Mouse (Mus musculus): ENCODE measurements at regions not wholly inside any gene's neighbourhood (a gene's known extent, or its start where the extent isn't known, plus 50 kb on each side); places are given as distances from the start of the nearest gene placed in this dataset.
A peak's percentile ranks its signal among the peaks of the same experiment; 100 is the strongest.

DNA sequence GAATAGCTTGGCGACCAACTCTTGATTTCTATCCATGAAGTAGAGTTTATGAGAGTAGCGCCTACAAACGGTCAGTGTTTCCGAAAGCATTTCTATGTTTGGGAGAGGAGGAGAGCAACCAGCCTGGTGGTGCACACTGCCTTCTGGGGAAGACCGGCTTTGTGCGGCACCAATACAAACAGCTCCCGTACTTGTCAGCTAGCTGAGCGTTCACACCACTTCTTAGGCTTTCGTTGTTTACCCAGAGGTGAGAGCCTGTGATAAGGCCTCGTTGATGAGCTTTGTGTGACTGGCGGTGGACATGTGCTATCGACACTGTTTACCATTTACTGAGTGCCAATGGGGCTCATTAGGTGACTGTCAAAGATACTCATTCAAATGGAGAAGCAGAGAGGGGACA, 162.0 kb downstream of the Chic2 start:
- TF ChIP-seq POLR2A (IDR thresholded peaks at IDR 0.05; ENCODE audit: borderline replicate concordance, extremely low read depth, insufficient read depth, insufficient read length, poor library complexity, severe bottlenecking): no peak
- TF ChIP-seq CTCF (IDR thresholded peaks at IDR 0.05; ENCODE audit: borderline replicate concordance, extremely low read depth, insufficient read depth, insufficient read length): no peak
- no peak for DNase-seq (ENCODE audit: low read depth)

- no peak for DNase-seq (ENCODE audit: low read depth)
- TF ChIP-seq POLR2A (IDR thresholded peaks at IDR 0.05; ENCODE audit: borderline replicate concordance, extremely low read depth, insufficient read depth, insufficient read length, poor library complexity, severe bottlenecking): no peak
- no peak for TF ChIP-seq CTCF (IDR thresholded peaks at IDR 0.05; ENCODE audit: borderline replicate concordance, extremely low read depth, insufficient read depth, insufficient read length)
Measured at GRCm38 (mm10) chr5:74880669-74881226, 163.8 kb downstream of the Chic2 start.

GRCm38 (mm10) chr5:74880048-74880437, 164.5 kb downstream of the Chic2 start:
- no peak for DNase-seq (ENCODE audit: low read depth)
- TF ChIP-seq POLR2A (IDR thresholded peaks at IDR 0.05; ENCODE audit: borderline replicate concordance, extremely low read depth, insufficient read depth, insufficient read length, poor library complexity, severe bottlenecking) (no peak), CTCF (IDR thresholded peaks at IDR 0.05; ENCODE audit: borderline replicate concordance, extremely low read depth, insufficient read depth, insufficient read length) (no peak)

- TF ChIP-seq CTCF (IDR thresholded peaks at IDR 0.05; ENCODE audit: borderline replicate concordance, extremely low read depth, insufficient read depth, insufficient read length) (no peak), POLR2A (IDR thresholded peaks at IDR 0.05; ENCODE audit: borderline replicate concordance, extremely low read depth, insufficient read depth, insufficient read length, poor library complexity, severe bottlenecking) (no peak)
- peak; percentile 33 for DNase-seq (ENCODE audit: low read depth)
Measured at GRCm38 (mm10) chr5:74879098-74880047, 165.2 kb downstream of the Chic2 start.

DNA sequence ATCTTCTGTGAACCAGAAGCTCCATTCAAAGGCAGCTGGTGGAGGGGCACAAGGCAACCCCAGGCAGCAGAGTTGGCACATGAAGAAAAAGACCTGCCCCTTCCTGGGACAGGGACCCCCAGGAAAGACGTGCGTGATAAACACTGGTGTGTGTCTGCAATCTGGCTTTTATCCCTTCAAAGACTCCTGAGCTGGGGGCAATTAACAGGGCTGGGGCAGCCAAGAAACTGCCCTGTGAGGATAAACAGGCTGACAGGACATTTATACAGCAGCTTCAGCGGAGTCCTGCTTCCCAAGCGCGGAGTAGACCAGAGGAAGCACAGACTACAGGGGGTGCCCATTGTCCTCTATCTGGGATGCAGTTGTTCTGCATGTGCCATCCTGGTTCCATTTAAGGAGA, 167.0 kb downstream of the Chic2 start:
- TF ChIP-seq CTCF (IDR thresholded peaks at IDR 0.05; ENCODE audit: borderline replicate concordance, extremely low read depth, insufficient read depth, insufficient read length): no peak
- TF ChIP-seq POLR2A (IDR thresholded peaks at IDR 0.05; ENCODE audit: borderline replicate concordance, extremely low read depth, insufficient read depth, insufficient read length, poor library complexity, severe bottlenecking): no peak
- peak; percentile 55 for DNase-seq (ENCODE audit: low read depth)

DNA sequence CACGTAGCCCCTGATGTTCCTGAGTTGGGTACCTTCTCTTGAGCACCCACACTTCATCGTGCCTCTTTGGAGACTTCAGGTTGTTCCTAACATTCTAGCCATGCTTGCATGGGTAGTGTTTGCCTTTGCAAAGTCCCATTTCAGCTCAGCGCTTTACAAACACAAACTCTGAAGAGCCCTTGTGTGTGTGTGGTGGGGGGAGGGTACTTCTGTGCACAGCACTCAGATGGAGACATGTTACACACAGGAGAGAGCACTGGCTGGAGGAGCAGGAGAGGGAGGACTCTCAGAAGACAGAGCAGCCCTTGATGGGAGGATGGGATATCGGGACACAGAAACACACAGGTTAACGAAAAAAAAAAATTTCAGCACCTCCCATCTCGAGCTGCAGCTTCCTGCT, 167.4 kb downstream of the Chic2 start:
- DNase-seq (ENCODE audit: low read depth): no peak
- TF ChIP-seq POLR2A (IDR thresholded peaks at IDR 0.05; ENCODE audit: borderline replicate concordance, extremely low read depth, insufficient read depth, insufficient read length, poor library complexity, severe bottlenecking): no peak
- no peak for TF ChIP-seq CTCF (IDR thresholded peaks at IDR 0.05; ENCODE audit: borderline replicate concordance, extremely low read depth, insufficient read depth, insufficient read length)

DNA sequence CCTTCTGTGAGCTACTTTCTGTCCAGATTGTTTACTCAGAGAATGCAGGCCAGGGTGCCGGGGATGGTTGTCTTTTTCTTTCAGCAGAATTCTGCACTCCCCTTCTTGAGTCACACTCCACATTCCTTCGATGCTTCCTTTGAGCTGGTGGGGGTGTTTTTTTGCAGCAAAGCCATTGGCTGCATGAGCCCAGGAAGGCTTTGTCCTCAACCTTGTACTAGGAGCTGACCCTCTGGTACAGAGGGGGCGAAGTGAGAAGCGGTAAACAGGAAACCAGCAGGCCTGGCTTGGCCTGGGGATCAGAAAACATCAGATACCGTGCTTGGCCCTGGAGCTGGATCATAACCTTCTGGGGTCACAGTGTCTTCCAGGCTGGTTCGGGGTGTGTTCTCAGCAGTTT, 169.9 kb downstream of the Chic2 start:
- no peak for TF ChIP-seq CTCF (IDR thresholded peaks at IDR 0.05; ENCODE audit: borderline replicate concordance, extremely low read depth, insufficient read depth, insufficient read length)
- TF ChIP-seq POLR2A (IDR thresholded peaks at IDR 0.05; ENCODE audit: borderline replicate concordance, extremely low read depth, insufficient read depth, insufficient read length, poor library complexity, severe bottlenecking): no peak
- DNase-seq (ENCODE audit: low read depth): no peak

- no peak for DNase-seq (ENCODE audit: low read depth)
- no peak for TF ChIP-seq CTCF (IDR thresholded peaks at IDR 0.05; ENCODE audit: borderline replicate concordance, extremely low read depth, insufficient read depth, insufficient read length)
- no peak for TF ChIP-seq POLR2A (IDR thresholded peaks at IDR 0.05; ENCODE audit: borderline replicate concordance, extremely low read depth, insufficient read depth, insufficient read length, poor library complexity, severe bottlenecking)
Measured at GRCm38 (mm10) chr5:74870615-74871014, 167.9 kb upstream of the Lnx1 start.

DNA sequence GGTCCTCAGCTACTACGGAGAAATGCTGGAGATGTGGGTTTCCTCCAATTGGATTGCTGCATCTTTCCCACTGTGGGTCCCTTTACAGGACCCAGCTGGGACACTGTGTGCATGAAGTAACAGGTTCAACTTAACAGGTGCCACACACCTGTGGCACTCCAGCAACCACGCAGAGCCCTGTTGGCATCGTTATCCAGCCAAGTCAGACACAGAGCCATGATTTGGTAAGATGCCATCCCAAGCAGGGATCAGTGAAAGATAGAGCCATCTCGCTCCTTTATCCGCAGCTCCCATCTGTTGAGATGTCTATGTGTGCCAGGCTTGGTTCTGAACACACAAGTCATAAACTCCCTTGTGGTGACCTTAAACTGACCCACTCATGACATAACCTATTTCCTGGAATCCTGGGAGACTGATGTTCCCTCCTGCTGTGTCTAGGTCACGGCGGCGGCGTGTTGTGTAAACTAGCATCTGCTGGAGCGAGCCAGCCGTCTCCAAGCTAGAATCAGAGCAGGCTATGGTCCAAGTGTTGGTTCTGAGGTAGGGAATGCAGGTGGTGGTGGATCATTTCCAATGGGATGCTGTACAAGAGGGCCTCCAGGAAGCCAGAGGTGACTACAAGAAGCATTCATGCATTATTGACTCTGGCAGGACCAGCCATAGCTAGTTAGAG, 164.5 kb upstream of the Lnx1 start:
- no peak for TF ChIP-seq POLR2A (IDR thresholded peaks at IDR 0.05; ENCODE audit: borderline replicate concordance, extremely low read depth, insufficient read depth, insufficient read length, poor library complexity, severe bottlenecking)
- no peak for TF ChIP-seq CTCF (IDR thresholded peaks at IDR 0.05; ENCODE audit: borderline replicate concordance, extremely low read depth, insufficient read depth, insufficient read length)
- no peak for DNase-seq (ENCODE audit: low read depth)

DNA sequence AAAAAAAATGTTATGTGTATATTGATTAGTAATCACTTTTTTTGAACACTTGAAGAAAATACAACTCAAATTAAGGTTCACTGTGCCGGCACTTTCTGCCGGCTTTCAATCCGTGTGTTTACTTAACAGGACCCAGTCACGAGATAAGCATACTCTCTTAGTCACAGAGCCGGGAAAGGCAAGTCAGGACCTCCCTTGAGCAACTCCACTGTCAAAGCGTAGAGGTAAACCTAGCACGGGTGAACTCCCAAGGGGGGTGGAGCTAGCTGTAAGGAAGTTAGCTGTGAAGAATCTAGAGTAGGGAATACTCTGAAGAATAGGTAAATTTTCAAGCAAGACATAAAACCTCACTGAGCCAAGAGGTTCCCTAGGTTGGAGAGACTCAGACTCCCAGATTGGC, 164.0 kb upstream of the Lnx1 start:
- no peak for DNase-seq (ENCODE audit: low read depth)
- no peak for TF ChIP-seq POLR2A (IDR thresholded peaks at IDR 0.05; ENCODE audit: borderline replicate concordance, extremely low read depth, insufficient read depth, insufficient read length, poor library complexity, severe bottlenecking)

- TF ChIP-seq POLR2A (IDR thresholded peaks at IDR 0.05; ENCODE audit: borderline replicate concordance, extremely low read depth, insufficient read depth, insufficient read length, poor library complexity, severe bottlenecking): no peak
- TF ChIP-seq CTCF (IDR thresholded peaks at IDR 0.05; ENCODE audit: borderline replicate concordance, extremely low read depth, insufficient read depth, insufficient read length): no peak
- DNase-seq (ENCODE audit: low read depth): no peak
Measured at GRCm38 (mm10) chr5:74865446-74865845, 162.7 kb upstream of the Lnx1 start.
